Mouse (Mus musculus): Measurements from ENCODE around the gene Srsf9.
"Not testable (repeated sequence)": the region's sequence is repeated elsewhere in the genome, so short reads cannot be mapped to it uniquely, and the experiment has no call there.

Gene Srsf9

DNA sequence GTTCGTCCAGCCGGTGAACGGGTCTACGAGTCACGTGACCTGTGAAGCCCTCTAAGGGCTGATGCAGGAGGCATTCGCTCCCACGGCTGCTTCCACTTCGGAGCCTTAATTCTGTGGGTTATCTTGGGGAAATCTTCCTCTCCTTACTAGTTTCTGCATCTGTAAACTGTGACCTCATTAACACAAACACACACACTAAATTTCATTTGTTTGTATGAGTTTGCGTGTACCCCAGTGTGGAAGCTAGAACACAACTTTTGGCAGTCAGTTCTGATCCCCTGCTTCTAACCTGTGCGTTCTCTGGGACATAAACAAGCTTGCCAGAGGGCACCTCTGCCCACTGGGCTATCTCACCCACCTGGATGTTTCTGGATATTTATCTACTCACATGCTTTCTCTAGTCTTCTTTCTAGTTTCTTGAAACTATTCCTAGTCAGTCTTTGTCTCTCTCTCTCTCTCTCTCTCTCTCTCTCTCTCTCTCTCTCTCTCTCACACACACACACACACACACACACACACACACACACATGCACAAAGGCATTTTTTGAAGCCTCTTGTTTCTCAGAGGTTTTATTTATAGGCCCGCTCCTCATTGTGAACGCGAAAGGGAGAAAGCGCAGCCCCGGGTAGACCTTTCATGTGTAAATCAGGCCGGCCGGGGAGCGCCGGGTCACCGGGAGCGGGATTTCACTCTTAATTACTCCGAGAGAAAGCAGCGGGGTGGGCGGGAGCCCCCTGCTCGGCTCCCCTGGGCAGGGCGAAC lies 46.6 kb downstream of the Srsf9 start:
- no peak for DNase-seq (ENCODE audit: low spot score)

- DNase-seq (ENCODE audit: low spot score), result no peak
Observed at GRCm38 (mm10) chr5:115374204-115374820, 47.3 kb downstream of the Srsf9 start.

DNA sequence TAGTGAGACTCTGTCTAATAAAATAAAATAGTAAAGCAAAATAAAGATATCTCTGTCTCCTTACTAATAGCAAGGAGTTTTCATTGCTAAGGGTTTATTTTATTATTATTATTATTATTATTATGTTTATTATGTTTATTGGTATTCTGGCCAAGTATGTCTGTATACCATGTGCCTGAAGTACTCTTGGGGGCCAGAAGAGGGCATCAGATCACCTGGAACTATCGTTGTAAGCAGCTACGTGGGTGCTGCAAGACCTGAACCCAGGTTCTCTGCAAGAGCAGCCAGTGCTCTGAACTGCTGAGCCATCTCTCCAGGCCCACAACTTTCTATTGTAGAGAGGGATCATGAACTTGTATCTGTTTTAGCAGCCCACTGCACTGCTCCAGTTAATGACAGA lies 48.5 kb downstream of the Srsf9 start:
- no peak for DNase-seq (ENCODE audit: low spot score)

DNA sequence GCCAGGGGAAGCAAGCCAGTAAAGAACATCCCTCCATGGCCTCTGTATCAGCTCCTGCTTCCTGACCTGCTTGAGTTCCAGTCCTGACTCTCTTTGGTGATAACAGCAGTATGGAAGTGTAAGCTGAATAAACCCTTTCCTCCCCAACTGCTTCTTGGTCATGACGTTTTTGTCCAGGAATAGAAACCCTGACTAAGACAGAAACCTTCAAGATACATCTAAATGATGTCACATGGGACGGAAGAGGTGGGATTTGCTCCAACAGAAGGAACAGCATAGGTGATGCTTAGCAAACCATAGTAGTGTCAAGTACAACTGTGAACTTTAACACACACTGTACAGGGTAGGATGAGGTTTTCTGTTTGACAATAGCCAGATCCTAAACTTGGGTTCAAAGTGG lies 51.9 kb downstream of the Srsf9 start:
- not testable (repeated sequence) for DNase-seq (ENCODE audit: low spot score)
